Mouse (Mus musculus): ENCODE measurements around the gene Ndufaf2. TPM values are rescaled to one million over a fixed set of nuclear protein-coding genes. Genes with fewer than 3 reads are reported as not detected.

Ndufaf2 gene
- polyA plus RNA-seq, 1 experiment from 2014 or later, result 62.3 TPM

DNA sequence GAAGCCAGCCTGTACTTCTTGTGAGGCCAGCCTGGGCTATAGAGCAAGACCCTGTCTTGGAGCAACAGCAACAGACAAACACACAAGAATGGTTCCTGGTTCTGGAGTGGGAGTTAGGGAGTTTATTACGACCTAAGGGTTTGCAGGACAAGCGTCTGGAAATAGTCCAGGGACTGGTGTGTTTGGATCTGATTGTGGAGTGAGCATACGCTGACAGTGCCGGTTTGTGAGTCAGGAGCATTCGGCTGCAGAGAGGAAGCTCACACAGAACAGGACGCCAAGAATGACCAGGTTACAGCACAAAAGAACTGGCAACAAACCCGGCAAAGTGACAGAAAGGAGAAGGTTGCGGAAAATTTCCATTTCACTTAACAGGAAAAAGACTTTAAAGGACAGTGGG lies 12.1 kb upstream of the Ndufaf2 start:
- WGBS, result 76% methylated on average over 8 of the region's 8 CpGs
- Histone ChIP-seq H3K36me3 (peaks cover 37% of the 10 kb centered on the region), H3K27ac (ENCODE audit: poor library complexity, severe bottlenecking) (no peak overlapping the region), H3K27me3 (replicated peaks) (no peaks in the 10 kb centered on the region), H3K9ac (no peak overlapping the region), H3K4me2 (no peak overlapping the region), H3K9me3 (replicated peaks) (no peaks in the 10 kb centered on the region), H3K4me1 (replicated peaks) (no peaks in the 10 kb centered on the region), H3K4me3 (no peak overlapping the region)
- ATAC-seq (ENCODE audit: insufficient number of reproducible peaks, low FRiP score), result no peak

DNA sequence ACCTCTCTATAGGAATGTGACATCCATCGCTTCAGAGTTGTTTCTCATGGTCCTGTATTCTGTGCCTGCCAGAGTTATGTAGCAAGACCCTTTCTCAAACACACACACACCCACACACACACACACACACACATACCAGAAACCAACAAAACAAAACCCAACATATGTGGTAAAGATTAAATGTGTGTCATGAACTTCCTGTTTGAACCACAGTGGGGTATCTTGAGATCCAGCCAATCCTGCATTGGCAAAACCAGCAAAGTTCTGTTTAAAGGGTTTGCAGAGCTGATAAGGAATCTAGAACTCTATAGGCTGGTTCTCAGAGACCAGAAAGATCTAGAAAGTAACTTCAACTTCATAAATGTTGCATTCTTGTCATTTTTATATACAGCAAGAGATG lies 11.6 kb upstream of the Ndufaf2 start:
- no peak overlapping the region for H3K4me3 ChIP-seq
- no peaks in the 10 kb centered on the region for H3K9me3 ChIP-seq (replicated peaks)
- no peaks in the 10 kb centered on the region for H3K27me3 ChIP-seq (replicated peaks)
- no peaks in the 10 kb centered on the region for H3K4me1 ChIP-seq (replicated peaks)
- H3K36me3 ChIP-seq, result peaks cover 37% of the 10 kb centered on the region
- no peak overlapping the region for H3K27ac ChIP-seq (ENCODE audit: poor library complexity, severe bottlenecking)
- 90% methylated on average over 1 of the region's 1 CpGs for WGBS
- H3K4me2 ChIP-seq, result no peak overlapping the region
- ATAC-seq (ENCODE audit: insufficient number of reproducible peaks, low FRiP score), result no peak
- H3K9ac ChIP-seq, result no peak overlapping the region

DNA sequence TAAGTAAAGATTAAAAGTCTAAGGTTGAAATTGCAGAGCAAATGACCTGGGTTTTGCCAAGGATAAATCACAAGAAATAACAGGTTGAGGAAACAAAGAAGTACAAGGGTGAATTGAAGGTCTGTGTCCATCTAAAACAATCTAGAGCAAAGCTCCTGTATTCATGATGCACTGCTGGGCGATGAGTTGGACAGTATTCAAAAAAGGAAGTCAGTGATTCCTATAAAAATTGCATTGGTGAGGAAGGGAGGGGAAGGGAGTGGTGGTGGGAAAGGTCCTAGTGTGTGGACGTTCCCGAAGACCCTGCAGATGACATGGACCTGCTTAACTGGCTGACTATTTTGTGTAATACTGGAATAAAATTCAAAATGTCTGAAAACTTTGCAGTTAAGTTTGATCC lies 6.2 kb upstream of the Ndufaf2 start:
- Histone ChIP-seq H3K27me3 (replicated peaks) (no peaks in the 10 kb centered on the region), H3K4me1 (replicated peaks) (peaks cover 3% of the 10 kb centered on the region), H3K27ac (ENCODE audit: poor library complexity, severe bottlenecking) (no peak overlapping the region), H3K4me3 (no peak overlapping the region), H3K9ac (no peak overlapping the region), H3K4me2 (no peak overlapping the region), H3K9me3 (replicated peaks) (no peaks in the 10 kb centered on the region), H3K36me3 (peaks cover 11% of the 10 kb centered on the region)
- 89% methylated on average over 3 of the region's 3 CpGs for WGBS
- ATAC-seq (ENCODE audit: insufficient number of reproducible peaks, low FRiP score), result no peak

DNA sequence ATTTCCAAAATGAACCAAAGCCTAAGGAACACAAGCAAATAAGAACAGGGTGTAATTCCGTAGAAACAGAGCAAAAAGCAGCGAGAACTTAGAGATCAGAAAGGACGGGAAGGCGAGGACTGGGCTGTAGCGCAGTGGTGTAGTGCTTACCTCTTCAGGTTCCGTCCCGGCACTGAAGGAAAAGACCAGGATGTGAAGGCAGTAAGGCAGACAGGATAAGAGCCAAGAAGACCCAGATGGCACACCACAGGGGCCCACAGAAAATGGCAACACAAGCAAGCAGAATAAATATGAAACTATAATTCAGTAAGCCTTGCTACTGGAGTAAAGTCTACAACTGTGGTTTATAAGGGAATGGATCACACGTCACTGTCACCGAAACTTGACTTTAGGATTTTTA lies 5.5 kb upstream of the Ndufaf2 start:
- Histone ChIP-seq H3K4me3 (no peak overlapping the region), H3K36me3 (peaks cover 7% of the 10 kb centered on the region; the same call in 1 of the 2 replicates), H3K9ac (no peak overlapping the region), H3K27ac (ENCODE audit: poor library complexity, severe bottlenecking) (no peak overlapping the region), H3K9me3 (replicated peaks) (no peaks in the 10 kb centered on the region), H3K4me1 (replicated peaks) (peaks cover 7% of the 10 kb centered on the region), H3K4me2 (no peak overlapping the region), H3K27me3 (replicated peaks) (no peaks in the 10 kb centered on the region)
- no peak for ATAC-seq (ENCODE audit: insufficient number of reproducible peaks, low FRiP score)
- 88% methylated on average over 9 of the region's 9 CpGs for WGBS

DNA sequence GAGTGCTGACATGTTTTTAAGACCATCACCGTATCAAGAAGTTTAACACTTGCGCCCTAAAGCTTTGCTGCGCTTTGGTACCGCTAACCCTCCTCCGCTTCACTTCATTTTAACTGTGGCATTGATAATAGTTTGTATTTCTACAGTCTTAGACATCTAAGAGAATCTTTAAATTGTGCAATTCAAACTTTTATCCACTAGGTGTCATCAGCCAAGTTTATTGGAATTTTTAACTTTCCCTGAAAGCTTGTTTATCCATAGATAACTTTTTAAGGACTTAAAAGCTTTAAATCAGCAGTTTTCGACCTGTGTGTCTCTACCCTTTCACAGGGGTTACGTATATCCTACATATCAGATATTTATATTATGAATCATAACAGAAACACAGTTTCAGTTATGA lies 1.5 kb upstream of the Ndufaf2 start:
- Histone ChIP-seq H3K27ac (ENCODE audit: poor library complexity, severe bottlenecking) (no peak overlapping the region), H3K9me3 (replicated peaks) (no peaks in the 10 kb centered on the region), H3K27me3 (replicated peaks) (no peaks in the 10 kb centered on the region), H3K4me2 (peak overlapping the region; percentile 36), H3K9ac (no peak overlapping the region), H3K4me1 (replicated peaks) (peaks cover 11% of the 10 kb centered on the region), H3K4me3 (no peak overlapping the region), H3K36me3 (peaks cover 7% of the 10 kb centered on the region; the same call in 1 of the 2 replicates)
- WGBS, result 62% methylated on average over 7 of the region's 7 CpGs
- ATAC-seq (ENCODE audit: insufficient number of reproducible peaks, low FRiP score), result no peak

DNA sequence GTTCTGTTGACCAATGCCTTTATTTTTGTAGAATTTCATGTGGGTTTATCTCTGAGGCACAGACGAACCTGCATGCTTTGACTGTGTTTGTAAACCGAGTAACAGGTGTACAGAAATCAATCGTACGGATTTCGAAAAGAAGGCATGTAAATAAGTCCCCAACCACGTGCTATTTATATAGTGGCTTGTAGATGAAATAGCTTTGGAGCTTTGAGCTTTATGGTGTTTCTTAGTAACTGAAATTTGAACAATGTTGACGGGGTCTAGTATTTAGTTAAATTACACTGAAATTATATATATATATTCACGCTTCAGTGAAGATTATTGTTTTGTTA lies 785 bp upstream of the Ndufaf2 start:
- 6% methylated on average over 8 of the region's 8 CpGs for WGBS
- Histone ChIP-seq H3K27ac (ENCODE audit: poor library complexity, severe bottlenecking) (no peak overlapping the region), H3K4me3 (peak overlapping the region; percentile 84), H3K27me3 (replicated peaks) (no peaks in the 10 kb centered on the region), H3K4me2 (peak overlapping the region; percentile 82), H3K9ac (peak overlapping the region; percentile 63), H3K36me3 (peaks cover 7% of the 10 kb centered on the region; the same call in 1 of the 2 replicates), H3K9me3 (replicated peaks) (no peaks in the 10 kb centered on the region), H3K4me1 (replicated peaks) (peaks cover 11% of the 10 kb centered on the region)
- ATAC-seq (ENCODE audit: insufficient number of reproducible peaks, low FRiP score), result no peak

DNA sequence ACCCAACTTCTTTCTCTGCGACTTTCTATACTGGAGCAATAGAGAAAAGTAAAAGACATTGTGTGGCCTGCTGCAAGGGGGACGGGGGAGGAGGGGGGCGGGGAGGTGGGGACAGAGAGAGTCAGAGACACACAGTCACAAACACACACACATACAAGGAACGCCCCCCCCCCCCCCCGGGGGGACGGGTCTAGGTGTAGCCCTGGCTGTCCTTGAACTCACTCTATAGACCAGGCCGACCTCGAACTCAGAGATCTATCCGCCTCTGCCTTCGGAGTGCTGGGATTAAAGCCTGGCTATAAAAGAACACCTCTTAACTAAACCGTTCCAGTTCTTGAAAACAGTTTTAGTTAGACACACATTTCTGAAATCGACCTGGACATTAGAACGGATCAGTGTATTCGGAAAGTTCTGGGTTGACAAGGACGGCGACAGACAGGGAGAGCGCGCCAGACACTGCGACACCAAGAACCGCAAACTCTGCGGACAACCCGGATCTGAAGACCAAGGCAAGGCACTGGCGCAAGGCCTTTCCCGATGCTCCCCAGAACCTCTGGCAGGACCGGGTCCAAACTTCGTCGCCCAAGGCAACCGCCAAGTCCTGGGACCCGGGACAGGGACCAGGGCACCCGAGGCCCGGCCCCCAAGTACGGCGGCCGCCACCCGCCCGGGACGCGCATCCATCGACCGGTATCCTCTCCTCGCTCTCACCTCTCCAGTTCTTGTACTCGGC lies 525 bp downstream of the Ndufaf2 start:
- 4% methylated on average over 41 of the region's 42 CpGs for WGBS
- Histone ChIP-seq H3K27me3 (replicated peaks) (no peaks in the 10 kb centered on the region), H3K4me3 (peak overlapping the region; percentile 84), H3K4me1 (replicated peaks) (peaks cover 11% of the 10 kb centered on the region), H3K36me3 (peaks cover 5% of the 10 kb centered on the region; the same call in 1 of the 2 replicates), H3K9me3 (replicated peaks) (no peaks in the 10 kb centered on the region), H3K27ac (ENCODE audit: poor library complexity, severe bottlenecking) (no peak overlapping the region), H3K9ac (peak overlapping the region; percentile 81), H3K4me2 (peak overlapping the region; percentile 82)
- ATAC-seq (ENCODE audit: insufficient number of reproducible peaks, low FRiP score), result peak; percentile 38

DNA sequence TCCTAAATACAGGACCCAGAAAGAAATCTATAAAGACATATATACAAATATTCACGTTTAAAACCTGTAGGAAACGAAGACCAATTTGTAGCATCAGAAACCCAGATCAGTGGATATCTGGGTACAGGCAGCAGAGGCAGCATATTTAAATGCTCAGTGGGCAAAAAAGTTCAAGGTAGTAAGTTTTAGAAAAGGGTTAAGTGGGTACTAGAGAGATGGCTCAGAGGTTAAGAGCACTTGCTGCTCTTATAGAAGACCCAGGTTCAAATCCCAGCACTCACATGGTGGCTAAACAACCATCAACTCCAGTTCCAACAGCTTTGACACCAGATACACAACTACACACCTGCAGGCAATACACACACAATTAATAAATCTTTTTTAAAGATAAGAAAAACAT lies 1.3 kb downstream of the Ndufaf2 start:
- H3K27me3 ChIP-seq (replicated peaks), result no peaks in the 10 kb centered on the region
- no peak for ATAC-seq (ENCODE audit: insufficient number of reproducible peaks, low FRiP score)
- no peak overlapping the region for H3K4me3 ChIP-seq
- WGBS, result 75% methylated on average over 2 of the region's 2 CpGs
- H3K9me3 ChIP-seq (replicated peaks), result no peaks in the 10 kb centered on the region
- H3K4me1 ChIP-seq (replicated peaks), result peaks cover 11% of the 10 kb centered on the region
- H3K4me2 ChIP-seq, result no peak overlapping the region
- no peak overlapping the region for H3K27ac ChIP-seq (ENCODE audit: poor library complexity, severe bottlenecking)
- H3K9ac ChIP-seq, result no peak overlapping the region
- H3K36me3 ChIP-seq, result peaks cover 5% of the 10 kb centered on the region; the same call in 1 of the 2 replicates

DNA sequence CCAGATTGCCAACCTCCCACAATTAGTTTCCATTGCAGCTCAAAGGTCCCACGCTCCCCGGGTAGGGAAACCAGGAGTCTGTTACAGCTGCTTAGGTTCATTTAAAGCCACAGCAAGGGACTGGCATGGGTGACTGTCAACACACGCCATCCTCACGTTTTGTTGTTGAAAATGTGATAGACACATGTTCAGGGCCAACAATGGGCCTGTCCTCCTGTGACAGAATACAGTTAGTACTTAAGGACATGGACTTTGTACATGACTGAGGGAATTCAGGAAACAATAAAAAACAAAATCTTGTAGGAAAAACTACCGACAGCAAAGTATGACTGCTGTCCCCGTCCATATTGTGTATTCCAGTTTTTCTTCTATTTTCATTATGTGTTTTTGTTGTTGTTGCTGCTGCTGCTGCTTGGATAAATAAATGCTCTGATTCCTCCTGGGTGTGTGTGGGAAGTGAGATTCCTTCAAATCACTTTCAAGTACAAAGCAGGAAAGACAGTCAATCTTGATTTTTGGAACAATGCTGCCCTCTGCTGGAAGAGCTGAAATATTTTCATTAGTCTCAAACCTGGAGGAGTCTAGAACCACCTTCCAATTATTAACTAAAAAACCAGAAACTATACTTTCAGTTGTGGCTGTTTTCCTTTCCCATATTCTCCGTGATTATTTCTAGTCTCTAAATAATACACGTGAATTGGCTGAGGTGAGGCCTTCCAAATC lies 5.6 kb downstream of the Ndufaf2 start:
- Histone ChIP-seq H3K4me3 (no peak overlapping the region), H3K27ac (ENCODE audit: poor library complexity, severe bottlenecking) (no peak overlapping the region), H3K9me3 (replicated peaks) (no peaks in the 10 kb centered on the region), H3K27me3 (replicated peaks) (no peaks in the 10 kb centered on the region), H3K4me2 (no peak overlapping the region), H3K4me1 (replicated peaks) (peaks cover 4% of the 10 kb centered on the region), H3K9ac (no peak overlapping the region), H3K36me3 (no peaks in the 10 kb centered on the region)
- ATAC-seq (ENCODE audit: insufficient number of reproducible peaks, low FRiP score), result no peak
- WGBS, result 56% methylated on average over 8 of the region's 8 CpGs

DNA sequence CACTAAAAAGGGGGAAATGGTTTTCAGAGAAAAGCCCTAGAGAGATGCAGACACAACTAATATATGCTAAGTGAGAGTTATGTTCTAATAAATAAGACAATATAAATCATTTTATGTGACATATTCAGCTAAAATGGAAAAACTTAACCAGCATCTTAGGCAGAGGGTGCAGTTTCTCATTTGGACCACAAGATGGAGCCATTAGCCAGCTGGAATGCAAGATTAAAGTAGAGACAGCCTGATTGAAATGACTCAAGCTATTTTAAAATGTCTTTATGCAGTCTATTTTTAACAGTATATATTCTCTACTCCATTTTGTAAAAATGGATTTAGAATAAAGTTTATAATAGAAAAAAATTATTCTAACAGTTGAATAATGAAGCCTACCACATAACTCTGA lies 6.6 kb downstream of the Ndufaf2 start:
- ATAC-seq (ENCODE audit: insufficient number of reproducible peaks, low FRiP score), result no peak
- Histone ChIP-seq H3K4me2 (no peak overlapping the region), H3K9me3 (replicated peaks) (no peaks in the 10 kb centered on the region), H3K36me3 (no peaks in the 10 kb centered on the region), H3K9ac (no peak overlapping the region), H3K4me1 (replicated peaks) (no peaks in the 10 kb centered on the region), H3K27ac (ENCODE audit: poor library complexity, severe bottlenecking) (no peak overlapping the region), H3K4me3 (no peak overlapping the region), H3K27me3 (replicated peaks) (no peaks in the 10 kb centered on the region)

DNA sequence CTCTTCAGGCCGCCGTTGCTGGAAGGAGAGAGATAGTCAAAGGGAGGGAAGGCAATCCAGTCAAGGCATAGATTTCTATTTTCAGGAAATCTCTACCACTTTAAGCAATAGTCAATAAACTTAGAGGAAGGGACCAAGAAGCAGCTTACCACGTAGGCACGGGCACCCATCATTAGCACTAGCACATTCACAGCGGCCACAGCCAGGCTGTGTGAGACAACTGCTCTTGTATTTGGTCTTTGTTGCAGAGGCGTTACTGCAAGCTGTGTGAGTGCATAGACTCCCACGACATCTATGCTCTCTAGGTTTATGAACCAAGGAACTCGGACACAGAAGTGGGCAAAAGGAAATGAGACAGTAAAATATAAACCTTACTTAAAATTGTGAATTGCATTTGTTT lies 14.3 kb downstream of the Ndufaf2 start:
- 90% methylated on average over 8 of the region's 8 CpGs for WGBS
- ATAC-seq (ENCODE audit: insufficient number of reproducible peaks, low FRiP score), result no peak
- Histone ChIP-seq H3K27ac (ENCODE audit: poor library complexity, severe bottlenecking) (no peak overlapping the region), H3K9ac (no peak overlapping the region), H3K4me3 (no peak overlapping the region), H3K4me1 (replicated peaks) (no peaks in the 10 kb centered on the region), H3K4me2 (no peak overlapping the region), H3K9me3 (replicated peaks) (no peaks in the 10 kb centered on the region), H3K36me3 (no peaks in the 10 kb centered on the region), H3K27me3 (replicated peaks) (no peaks in the 10 kb centered on the region)

All from heart, embryonic 12.5 days (tissue).